Mouse (Mus musculus) naive thymus-derived CD4-positive, alpha-beta T cell, adult 2 months (primary cell): ENCODE measurements around the gene Rasl2-9.
"Not testable (repeated sequence)": the region's sequence is repeated elsewhere in the genome, so short reads cannot be mapped to it uniquely, and the experiment has no call there.

Experiments used
- DNase-seq: peaks from one replicate; pipeline ENCODE4 v3.0.0-alpha.2; 2011; ENCODE audit warnings: low read depth

Gene Rasl2-9

DNA sequence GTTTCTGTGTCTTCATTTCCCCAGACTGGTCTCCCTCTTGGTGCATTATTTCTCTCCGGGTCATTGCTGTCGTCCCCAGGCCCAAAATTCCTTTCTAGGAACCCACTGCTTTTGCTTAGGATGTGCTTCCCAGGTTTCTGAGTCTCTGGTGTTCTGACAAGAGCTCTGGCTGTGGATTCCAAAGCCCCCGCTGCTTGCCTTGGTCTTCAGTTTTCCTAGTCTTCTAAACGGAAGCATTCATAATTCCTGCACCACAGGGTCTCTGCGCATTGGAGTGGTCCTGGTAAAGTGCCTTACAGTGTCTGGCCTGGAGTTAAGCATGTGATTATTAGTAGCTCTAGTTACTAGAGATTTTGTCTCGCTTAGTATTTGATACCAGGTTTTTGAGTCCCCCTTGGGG, 44.9 kb downstream of the Rasl2-9 start:
- no peak for DNase-seq

DNA sequence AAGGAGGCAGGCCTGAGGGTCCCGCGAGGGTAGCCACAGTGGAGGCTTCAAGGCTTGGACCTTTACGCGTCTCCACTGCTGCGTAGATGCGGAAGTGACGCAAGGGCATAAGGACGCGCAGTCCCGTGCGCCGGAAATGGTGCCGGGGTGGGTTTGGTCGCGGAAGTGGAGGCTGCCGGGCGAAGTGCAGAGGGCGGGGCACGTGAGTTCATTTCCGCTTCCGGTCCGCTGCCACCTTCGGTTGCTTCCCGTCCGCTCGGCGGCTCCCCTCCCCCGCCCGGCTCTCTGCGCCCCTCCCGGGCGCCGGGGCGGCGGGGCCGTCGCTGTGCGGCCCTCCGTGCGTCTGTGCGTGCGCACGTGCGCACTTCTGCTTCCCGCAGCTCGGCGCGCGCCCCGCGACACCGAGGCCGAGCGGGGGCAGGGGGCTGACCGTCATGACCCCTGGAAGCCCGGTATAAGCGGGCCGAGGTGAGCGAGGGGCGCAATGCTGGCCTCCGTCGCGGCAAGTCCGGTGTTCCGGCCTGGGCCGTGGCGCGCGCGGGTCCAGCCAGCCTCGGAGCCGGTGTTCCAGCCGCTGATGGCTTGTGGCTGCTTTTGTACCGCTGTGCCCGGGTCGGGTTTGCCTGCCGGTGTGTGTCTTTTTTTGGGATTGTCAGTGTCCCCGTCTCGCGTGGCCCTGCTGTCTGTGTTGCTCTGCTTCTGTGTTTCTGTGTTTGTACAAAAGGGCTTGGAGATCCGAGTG, 45.6 kb downstream of the Rasl2-9 start, which contains the start of gene Epn1:
Gene Epn1 (plus strand): TSS at position 226 of the 742 bp plus-strand sequence.
- peak; percentile 97 for DNase-seq

GRCm38 (mm10) chr7:5079365-5080009, 46.3 kb downstream of the Rasl2-9 start:
- DNase-seq, result not testable (repeated sequence)

- DNase-seq, result no peak
Measured at GRCm38 (mm10) chr7:5076931-5077330, 48.8 kb downstream of the Rasl2-9 start.

DNA sequence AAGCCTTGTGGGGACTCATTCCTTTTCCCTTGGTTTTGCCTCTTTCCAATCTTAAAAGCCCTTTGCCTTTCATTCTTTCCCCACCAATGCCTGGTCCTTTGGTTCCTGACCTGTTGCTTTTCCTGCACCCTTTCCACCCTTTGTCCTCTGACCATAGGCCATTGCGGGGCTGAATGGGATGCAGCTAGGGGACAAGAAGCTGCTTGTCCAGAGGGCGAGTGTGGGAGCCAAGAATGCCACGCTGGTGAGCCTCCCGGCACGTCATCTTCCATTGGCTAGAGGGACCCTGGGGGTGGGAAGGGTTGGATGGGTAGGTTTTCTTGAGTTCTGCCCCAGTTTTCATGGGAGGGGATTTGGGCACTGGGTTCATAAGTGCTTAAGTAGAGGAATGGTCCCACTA, 50.8 kb downstream of the Rasl2-9 start:
- no peak for DNase-seq
